Mouse (Mus musculus) gastrocnemius, postnatal 14 days (tissue): ENCODE results near the gene Six1. TPM values are rescaled to one million over a fixed set of nuclear protein-coding genes. Genes with fewer than 3 reads are reported as not detected.

Source experiments
- DNase-seq: peaks from one replicate; pipeline ENCODE4 v3.0.0; 2021; ENCODE audit warnings: mixed read lengths
- intact Hi-C: fragments of 180-260 bp; cut with DNase I; formaldehyde crosslinking; loops from one replicate; pipeline ENCODE4 v1.15.1; 2025; ENCODE audit warnings: low total_unique reads
- total RNA-seq, 2 experiments: library from RNA; stranded (reverse); gene quantifications; 2 replicates each; pipeline ENCODE4 v1.2.3; 2021

Gene Six1
- total RNA-seq, 2 experiments from 2014 or later, result 43.5 to 46.4 TPM

DNA sequence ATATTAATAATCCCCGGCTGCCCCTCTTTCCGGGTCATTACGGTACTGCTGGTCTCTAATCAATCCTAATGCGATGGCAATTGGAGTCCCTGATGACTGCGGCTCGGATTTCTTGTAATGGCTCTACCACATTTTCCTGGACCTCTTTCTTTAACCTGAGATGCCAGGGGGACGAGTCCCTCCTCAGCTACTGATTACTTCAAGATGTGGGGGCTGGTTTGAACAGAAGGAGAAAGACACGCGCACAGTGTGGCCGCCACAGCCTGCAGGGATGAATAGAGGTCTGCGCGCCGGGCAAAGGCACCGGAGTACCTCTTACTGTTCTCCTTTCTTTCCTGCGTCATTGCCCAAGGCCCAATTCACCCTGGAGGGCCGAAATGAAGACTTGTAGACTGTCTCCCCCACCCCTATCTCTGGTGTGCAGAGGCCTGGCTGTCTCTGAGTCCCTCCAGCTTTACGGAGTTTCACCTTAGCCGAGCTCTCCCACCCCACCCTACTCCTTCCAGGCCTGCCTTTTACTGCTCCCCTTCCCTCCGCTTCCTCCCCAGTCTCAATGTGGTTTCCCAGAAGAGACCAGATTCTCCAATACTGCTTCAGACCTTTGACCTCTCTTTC lies 1.5 kb downstream of the Six1 start:
- peak; percentile 20 for DNase-seq
- intact Hi-C loops, result loop anchor here (10.0 kb wide), 2 partner anchors 63 to 273 kb away; partner anchors contain the start of gene Six4

DNA sequence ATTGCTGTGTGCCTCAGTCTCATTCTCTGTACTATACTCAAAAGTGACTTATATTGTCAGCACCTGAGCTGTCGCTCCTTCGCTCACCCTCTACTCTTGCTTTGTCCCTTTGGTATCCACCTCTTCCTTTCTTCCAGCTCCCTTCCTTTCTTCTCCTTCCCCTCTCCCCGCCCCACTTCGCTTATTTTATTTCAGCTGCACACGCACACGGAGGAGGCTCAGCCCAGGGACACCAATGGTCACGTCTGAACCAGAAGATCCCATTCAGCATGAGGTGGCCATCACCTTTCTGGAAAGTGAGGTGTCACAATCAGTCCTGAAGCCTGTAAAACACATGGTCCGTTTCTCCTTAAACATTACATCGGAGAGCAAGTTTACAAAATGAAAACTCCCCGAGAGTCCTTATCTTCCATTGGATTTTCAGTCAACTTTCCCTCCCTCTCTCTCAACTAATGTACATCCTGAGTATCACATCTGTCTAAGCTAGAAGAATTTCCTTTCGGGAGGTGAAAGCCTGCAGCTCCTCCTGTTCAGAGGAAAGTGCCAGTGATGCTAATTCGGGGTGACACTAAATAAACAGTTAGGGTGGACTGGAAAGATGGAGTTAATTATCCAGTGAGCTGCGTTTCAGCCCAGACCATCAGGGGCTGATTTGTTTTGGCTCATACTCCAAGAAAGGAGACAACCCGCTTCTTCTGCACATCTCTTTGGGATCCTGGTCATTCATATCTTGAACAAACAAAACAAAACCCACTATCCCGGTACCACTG lies 2.7 kb downstream of the Six1 start:
- DNase-seq, result no peak
- intact Hi-C loops, result loop anchor here (10.0 kb wide), 2 partner anchors 64 to 274 kb away; partner anchors contain the start of gene Six4

DNA sequence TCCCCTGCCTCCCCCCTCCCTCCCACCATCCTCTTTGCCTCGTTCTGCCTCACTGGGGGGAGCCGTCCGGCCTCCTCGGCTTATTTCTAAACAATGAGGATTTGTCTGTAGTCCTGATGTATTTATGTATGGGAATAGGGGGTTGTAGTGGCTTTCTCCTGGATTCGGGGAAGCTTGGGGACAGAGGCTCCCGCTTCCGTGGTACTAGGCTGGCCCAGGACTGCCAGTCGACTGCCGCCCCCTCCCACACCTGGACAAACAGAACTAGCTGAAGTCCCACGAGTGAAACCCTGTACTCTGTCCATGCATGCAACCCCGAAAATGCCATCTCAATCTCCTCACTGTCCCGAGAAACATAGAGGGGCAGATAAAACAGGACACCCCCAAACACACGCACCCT lies 3.4 kb downstream of the Six1 start:
- DNase-seq, result no peak
- intact Hi-C loops, result loop anchor here (10.0 kb wide), 2 partner anchors 64 to 274 kb away; partner anchors contain the start of gene Six4

DNA sequence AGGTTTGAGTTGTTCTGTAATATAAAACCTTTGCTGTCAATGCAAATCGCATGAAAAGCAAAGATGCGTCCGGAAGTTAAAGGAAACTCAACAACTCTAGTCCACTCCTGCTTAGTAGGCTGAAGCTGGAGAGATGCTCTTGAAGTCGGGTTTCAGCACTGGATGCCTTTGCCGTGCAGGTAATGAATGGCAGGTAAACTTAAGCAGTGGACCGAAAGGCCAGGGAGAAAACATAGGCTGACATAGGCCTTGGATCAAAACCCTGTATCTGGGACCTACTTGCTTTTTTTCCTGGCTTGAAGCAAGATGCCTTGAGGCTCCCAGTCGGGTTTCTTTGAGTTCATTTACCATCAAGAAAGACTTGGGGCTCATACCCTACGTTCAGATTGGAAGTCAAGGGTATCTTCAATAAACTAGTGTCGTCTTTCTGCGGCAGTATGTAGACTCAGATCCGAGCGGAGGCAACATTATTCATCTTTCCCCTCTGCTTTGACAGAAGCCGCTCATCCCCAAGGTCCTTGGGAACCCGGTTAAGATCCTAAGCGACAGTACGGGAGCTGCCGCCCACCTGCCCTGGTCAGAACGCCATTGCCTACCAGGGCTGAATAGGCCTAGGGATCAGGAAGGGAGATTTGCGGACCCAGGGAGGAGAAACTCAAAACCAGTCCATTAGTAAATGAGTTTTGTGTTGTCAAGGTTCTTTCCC lies 4.0 kb downstream of the Six1 start:
- DNase-seq, result no peak
- intact Hi-C loops, result loop anchor here (10.0 kb wide), 2 partner anchors 65 to 275 kb away; partner anchors contain the start of gene Six4

DNA sequence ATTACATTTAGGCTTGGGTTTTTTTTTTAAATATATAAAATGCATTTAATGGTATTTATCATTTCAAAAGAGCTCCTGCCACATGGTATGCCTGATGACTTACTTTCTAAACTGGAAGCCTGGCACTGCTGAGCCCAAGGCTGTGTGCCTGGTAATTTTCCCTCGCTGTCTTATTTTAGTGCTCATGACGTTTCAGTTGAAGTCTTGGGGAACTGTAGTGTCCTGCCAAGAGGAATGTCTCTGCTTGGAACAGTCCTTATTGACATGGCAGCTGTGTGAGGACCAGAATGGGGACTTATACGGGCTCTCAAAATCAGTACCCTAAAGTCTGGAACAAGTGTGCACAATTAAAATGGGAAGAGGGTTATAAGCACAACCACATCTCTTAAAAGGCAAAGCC lies 5.2 kb downstream of the Six1 start:
- DNase-seq, result no peak
- intact Hi-C loops, result no loop called here

DNA sequence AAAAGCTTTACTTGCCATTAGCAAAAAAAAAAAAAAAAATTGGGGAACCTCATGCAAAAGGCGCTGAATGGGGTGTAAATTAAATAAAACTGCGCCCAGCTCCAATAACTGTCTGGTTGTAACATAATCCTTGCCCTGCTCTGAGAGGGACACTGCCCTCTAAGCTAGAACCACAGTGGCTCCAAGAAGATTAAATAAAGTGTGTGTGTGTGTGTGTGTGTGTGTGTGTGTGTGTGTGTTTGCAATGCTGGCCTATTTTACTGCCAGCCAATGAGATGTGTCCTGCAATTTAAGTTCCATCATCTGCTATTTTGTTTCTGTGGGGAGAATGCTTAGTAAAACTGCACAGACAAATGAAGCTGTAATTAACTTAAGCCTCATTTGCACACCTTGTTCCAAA lies 6.1 kb downstream of the Six1 start:
- intact Hi-C loops, result no loop called here
- DNase-seq, result no peak

DNA sequence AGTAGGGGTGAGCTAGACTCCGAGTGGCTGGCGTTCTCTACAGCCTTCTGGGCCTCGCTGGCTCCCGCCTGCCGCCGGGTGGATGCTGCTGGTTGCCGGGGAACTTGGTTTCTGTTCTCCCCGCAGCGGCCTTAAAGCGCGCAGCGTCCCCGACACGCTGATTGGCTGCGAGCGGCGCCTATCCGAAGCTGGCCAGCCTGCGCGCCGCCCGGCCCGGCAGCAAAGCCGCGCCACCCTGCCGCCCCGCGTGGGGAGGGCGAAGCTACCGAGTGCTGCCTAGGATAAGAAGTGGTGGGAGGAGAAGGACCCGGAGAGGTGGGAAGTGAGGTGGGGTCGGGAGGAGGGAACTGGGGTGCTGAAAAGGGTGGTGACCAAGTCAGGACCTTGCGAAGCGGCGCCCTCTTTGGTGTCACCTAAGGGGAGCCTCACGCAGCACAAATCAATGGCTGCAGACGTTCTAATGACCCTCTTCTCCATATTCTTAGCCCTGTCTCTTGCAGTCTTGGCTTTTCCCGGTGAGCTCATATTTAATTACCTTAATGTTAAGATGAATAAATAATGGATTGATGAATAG lies 7.0 kb downstream of the Six1 start:
- intact Hi-C loops, result no loop called here
- DNase-seq, result peak; percentile 94

DNA sequence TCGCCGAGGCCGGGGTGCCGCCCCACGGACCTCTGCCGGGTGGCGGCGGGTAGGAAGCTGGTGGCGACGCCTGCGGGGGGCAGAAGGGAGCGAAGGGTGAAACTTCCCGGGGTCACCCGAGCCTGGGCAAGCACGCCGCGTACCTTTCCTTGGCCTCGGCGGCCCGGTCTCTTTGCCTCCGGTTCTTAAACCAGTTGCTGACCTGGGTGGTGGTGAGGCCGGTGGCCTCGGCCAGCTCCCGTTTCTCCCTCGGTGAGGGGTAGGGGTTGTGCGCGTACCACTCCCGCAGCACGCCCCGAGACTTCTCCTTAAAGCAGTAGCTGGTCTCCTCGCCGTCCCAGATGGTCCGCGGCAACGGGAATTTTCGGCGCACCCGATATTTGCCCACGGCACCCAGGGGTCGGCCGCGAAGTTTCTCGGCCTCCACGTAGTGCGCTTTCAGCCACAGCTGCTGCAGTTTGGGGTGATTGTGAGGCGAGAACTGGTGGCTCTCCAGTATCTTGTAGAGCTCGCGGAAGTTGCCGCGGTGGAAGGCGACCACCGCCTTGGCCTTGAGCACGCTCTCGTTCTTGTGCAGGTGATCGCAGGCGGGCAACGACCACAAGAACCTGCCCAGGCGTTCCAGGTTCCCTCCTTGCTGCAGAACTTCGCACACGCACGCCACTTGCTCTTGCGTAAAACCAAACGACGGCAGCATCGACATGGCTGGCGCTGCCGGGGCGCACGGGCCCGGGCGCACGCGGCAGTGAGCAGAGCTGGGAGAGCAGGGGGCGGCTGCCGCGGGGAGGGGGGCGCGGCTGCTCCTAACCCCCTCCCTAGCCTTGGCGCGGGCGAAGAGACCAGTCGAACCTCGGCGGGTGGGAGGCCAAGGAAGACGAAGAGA lies 7.7 kb downstream of the Six1 start:
- intact Hi-C loops, result no loop called here
- peak; percentile 55 for DNase-seq

DNA sequence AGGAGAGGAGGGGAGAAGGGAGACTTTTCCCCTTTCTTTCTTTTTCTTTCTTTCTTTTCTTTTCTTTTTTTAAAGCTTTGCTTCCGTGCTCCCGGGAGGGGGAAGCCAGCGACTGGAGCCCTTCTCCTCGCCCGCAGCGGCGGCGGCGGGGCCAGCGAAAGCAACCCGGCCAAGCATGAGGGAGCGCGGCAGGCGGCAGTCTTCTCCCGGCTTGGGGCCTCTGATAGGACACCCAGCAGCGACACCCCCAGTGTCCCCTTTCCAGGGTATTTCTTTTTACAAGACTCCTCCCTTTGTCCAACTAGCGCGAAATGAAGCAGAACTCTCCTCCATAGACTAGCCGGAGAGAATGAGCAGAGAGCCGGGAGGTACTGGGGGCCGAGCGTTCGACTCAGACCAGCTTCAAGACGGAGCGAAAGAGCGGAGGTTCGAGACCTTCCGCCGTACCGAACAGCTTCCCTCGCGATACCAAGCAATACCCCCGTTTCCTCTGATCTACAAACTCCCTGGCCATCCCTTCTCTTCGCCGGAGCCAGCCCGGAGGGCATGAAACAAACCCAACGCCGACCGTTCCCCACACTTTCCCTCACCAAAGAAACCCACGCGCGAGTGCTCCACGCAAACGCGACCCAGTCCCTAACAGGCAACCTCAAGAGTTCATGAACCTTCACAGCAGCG lies 8.5 kb downstream of the Six1 start:
- DNase-seq, result peak; percentile 61
- intact Hi-C loops, result no loop called here

DNA sequence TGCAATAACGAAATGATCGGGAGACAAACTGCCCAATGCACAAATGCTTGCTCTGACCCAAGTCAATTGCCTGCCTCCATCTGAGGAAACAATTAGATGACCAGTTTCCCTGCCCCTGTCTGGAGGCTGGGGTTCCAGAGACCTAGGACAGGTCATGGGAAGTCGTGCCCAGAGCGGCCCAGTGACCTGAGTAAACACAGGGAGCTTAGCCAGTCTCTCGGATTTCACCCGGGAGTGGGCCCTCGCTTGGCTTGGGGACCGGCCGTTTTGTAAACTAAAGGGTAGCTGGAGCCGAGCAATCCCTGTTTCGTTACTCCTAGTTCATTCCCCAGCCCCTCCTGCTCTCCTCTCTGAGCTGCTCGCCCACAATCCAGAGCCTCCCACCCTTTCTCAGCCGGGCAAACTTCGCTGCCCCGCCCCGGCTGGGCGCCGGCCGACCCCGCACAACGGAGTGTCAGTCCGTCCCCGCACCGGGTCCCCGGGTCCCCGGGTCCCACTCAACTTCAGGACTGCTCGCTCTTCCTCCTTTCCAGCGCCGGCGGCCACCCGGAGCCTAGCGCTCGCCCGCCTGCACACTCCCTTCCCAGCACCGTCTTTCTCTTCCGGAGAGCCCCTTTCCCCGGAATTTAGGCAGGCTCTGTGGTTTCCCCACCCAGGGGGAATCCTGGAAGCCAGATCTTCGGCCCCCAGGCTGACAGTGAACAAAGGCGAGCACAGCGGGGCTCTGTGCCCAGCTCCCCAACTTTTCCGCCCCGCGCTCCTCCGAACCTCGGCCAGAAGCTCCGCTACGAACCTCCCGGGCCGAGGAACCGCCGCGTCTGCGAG lies 9.3 kb downstream of the Six1 start:
- intact Hi-C loops, result no loop called here
- DNase-seq, result peak; percentile 69

DNA sequence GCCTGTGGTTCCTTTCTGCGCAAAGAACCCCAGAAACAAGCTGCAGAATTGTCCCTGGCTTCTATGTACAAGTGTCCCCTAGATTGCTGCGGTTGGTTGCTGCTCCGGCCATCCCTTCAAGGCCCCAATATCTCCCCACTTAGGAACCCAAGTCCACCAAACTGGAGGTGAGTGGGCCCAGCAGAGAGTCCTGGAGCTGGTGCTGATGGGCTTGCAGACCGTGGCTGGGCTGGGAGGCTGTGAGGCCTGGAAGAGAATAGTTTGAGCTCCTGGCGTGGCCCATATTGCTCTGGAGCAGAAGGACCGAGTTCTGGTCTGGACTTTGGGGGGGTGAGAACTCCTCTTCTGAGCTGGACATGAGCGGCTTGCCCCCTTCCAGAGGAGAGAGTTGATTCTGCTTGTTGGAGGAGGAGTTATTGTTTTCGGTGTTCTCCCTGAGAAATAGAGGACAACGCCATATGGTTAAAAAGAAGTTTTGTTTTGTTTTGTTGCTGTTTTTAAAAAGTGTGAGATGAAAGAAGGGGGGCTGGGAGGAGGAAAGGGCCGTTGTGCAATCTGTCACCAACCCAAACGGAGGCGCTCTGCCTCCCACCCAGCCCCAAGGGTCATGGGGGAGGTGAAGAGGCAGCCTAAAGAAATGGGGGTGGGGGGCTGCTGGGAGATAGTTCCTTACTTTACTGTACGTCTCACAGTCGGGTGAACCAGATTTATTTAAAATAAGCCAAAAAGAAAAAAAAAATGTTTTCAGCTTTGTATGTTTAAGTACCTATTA lies 10.1 kb downstream of the Six1 start:
- DNase-seq, result peak; percentile 52
- intact Hi-C loops, result no loop called here

DNA sequence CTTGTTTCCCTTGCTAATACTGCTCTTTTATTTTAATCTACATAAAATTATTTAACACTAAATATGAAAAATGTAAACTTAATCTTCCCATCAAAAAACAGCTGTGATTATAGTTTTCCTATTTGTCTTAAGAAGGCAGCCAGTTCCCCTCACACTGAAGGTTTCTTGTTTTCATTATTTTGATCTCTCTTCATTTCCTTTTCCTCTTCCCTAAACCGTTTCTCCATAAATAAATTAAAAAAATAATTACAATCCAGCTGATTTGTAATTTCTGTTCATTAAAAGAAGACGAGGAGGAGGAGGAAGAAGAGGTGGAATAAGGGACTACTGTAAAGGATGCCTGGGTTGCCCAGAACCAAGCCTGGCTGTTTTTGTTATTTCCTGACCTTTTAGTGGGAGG lies 10.8 kb downstream of the Six1 start:
- DNase-seq, result no peak
- intact Hi-C loops, result no loop called here

DNA sequence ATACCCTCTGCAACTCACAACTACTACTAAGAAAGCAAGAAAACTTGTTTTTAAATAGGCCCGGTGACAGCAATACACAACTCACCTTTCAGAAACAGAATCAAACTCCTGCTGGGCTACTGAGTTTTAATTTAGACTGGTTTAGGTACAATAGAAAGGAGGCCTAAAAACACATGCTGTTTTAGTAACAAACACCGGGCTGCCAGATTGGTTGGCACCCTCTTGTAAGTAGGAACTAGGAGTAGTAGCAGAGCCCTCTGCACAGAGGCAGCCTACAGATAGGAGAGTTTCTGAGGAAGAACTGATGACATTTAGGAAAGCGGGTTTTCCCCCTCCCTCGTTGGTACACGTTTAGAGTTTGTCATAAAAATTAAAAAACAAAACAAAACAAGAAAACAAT lies 11.3 kb downstream of the Six1 start:
- no peak for DNase-seq
- intact Hi-C loops, result no loop called here

DNA sequence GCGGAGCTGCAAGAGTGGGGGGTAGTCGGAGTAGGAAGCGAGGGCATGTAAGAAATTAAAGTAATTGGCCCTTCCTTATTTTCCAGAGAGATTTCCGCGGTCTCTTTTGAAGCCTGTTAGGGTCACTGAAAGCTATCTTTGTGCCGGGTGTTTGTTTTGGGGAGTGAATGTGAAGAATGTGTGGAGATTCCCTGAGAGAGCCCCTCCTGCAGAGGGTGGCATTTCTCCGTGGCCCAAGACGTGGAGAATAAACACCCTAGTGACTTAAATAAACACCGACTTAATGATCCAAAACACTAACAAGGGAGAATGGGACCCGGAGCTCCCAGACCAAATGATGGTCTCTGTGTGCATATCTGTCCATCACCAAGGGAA lies 12.4 kb downstream of the Six1 start:
- no peak for DNase-seq
- intact Hi-C loops, result no loop called here

DNA sequence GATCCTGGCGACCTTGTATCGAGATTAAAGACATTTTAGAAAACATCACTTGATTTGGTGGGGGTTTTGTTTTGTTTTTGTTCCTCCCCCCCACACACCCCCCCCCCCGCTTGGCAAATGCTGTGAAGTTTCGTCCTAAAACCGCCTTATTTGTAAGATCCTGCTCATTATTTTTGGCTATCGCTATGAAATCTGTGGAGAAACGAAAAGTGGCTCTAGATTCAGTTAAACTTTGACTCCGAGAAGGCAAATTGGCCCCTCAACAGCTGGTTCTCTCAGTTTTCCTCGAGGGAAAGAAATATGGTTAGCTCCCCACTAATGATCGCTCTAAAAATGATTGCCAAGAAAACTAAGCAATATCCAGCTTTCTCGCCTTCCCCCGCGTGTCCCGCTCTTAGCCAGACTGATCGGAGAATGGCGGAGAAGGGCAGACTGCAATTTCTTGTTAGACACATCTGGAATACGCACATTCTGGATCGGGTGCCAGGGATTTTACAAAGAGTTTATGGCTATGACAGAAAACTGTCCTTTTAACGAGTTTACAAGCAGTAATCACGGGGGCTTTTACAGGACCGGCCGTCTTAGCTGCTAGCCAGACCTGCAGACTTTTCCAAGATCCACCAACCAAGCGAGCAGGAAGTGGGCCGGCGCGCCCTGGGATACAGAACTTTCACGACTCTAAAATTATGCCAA lies 13.0 kb downstream of the Six1 start:
- peak; percentile 32 for DNase-seq
- intact Hi-C loops, result no loop called here

DNA sequence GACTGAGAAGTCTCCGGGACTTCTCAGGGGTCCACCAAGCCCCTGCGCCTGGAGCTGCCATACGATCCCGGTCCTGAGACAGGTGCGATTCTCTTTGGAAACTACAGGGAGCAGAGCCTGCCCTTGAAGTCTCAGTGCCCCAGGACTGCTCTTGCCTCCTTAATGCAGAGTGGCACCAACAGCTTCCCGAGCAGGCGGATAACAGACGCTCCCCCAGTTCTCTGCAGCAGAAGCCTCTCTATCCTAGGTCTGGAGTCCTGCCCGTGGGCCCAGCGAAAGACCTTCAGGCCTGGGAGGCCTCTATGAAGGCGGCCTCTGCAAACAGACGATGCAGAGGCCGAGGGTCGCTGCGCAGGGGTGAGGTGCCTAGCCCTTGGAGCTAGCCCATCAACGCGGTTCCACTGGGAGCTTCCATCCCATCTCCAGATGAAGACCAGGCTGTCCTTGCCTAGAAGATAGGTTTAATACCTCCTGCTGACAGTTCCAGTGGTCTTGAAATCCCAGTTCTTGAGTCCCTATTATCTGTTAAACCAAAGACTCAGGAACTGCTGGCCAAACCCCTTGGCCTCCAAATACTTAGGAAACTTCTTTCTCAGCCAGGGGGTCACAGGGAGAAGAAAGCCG lies 13.6 kb downstream of the Six1 start:
- intact Hi-C loops, result no loop called here
- DNase-seq, result peak; percentile 41
